Mouse (Mus musculus) midbrain, embryonic 13.5 days (tissue): ENCODE measurements at regions not wholly inside any gene's neighbourhood (a gene's known extent, or its start where the extent isn't known, plus 50 kb on each side); places are given as distances from the start of the nearest gene placed in this dataset.
"Not testable (repeated sequence)": the region's sequence is repeated elsewhere in the genome, so short reads cannot be mapped to it uniquely, and the experiment has no call there.

Experiments
- ATAC-seq: fragments of 200-750 bp; cut with Nextera tagmentation; 2 replicates; pipeline ENCODE4 v1.8.0; 2017; ENCODE audit warnings: mild to moderate bottlenecking, moderate TSS enrichment, moderate library complexity
- H3K27ac ChIP-seq: fragments of 300-500 bp; sonication (generic); 2 replicates; pipeline ENCODE4 v1.5.1; 2015; ENCODE audit warnings: inconsistent platforms, mild to moderate bottlenecking, moderate library complexity
- H3K27me3 ChIP-seq: fragments of 300-500 bp; sonication (generic); 2 replicates; pipeline ENCODE4 v1.6.1; 2015; ENCODE audit warnings: mild to moderate bottlenecking, inconsistent platforms
- H3K36me3 ChIP-seq: fragments of 300-500 bp; sonication (generic); 2 replicates; pipeline ENCODE4 v1.6.1; 2015; ENCODE audit warnings: mild to moderate bottlenecking, inconsistent platforms
- H3K4me1 ChIP-seq: fragments of 300-500 bp; sonication (generic); replicated peaks from 2 replicates; pipeline ENCODE4 v1.6.1; 2015; ENCODE audit warnings: inconsistent platforms
- H3K4me2 ChIP-seq: fragments of 300-500 bp; sonication (generic); replicated peaks from 2 replicates; pipeline ENCODE4 v1.6.1; 2015; ENCODE audit warnings: moderate library complexity, mild to moderate bottlenecking, inconsistent platforms
- H3K4me3 ChIP-seq: fragments of 300-500 bp; sonication (generic); replicated peaks from 2 replicates; pipeline ENCODE4 v1.5.1; 2015; ENCODE audit warnings: mild to moderate bottlenecking, inconsistent platforms
- H3K9ac ChIP-seq: fragments of 300-500 bp; sonication (generic); replicated peaks from 2 replicates; pipeline ENCODE4 v1.6.1; 2015; ENCODE audit warnings: mild to moderate bottlenecking, inconsistent platforms
- H3K9me3 ChIP-seq: fragments of 300-500 bp; sonication (generic); 2 replicates; pipeline ENCODE4 v1.6.1; 2016; ENCODE audit warnings: mild to moderate bottlenecking, inconsistent platforms
- WGBS: fragments of 180-500 bp; shearing (Covaris S2); methylation state at CpG from one replicate; pipeline ENCODE4 v1.1.7; 2015; 5-methylcytosine and 5-hydroxymethylcytosine counted together

DNA sequence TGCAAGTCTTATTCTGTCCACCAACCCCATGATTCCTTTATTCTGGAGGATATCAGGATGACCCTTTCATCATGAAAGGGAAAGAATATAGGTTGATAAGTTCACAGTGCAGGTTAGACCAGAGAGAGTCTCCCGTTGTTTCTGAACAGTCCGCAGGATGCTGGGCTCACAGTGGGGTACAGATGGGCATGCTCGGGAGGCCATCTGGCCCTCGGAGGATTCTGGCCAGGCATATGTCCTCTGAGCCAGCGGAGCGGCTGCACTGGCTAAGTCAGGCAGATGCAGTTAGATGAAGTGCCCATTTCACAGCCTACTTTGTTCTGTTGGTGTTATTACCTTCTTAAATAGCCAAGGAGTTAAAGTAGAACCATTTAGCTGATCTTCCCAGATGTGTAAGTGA is 135.3 kb upstream of the Tas2r119 start:
- WGBS = 90% methylated on average over 6 of the region's 6 CpGs
- no peak for ATAC-seq
- Histone ChIP-seq H3K4me1 (no peaks in the 10 kb centered on the region), H3K4me3 (no peak overlapping the region), H3K36me3 (no peaks in the 10 kb centered on the region), H3K9ac (no peak overlapping the region), H3K27me3 (no peaks in the 10 kb centered on the region), H3K27ac (no peak overlapping the region), H3K4me2 (no peak overlapping the region), H3K9me3 (no peaks in the 10 kb centered on the region; the same call in 1 of the 2 replicates)

GRCm38 (mm10) chr15:32042173-32042572 is 134.9 kb upstream of the Tas2r119 start:
- no peak overlapping the region for H3K9ac ChIP-seq
- WGBS = 72% methylated on average over 4 of the region's 4 CpGs
- no peak overlapping the region for H3K4me2 ChIP-seq
- no peaks in the 10 kb centered on the region for H3K4me1 ChIP-seq
- H3K9me3 ChIP-seq = no peaks in the 10 kb centered on the region; the same call in 1 of the 2 replicates
- no peak for ATAC-seq
- no peak overlapping the region for H3K4me3 ChIP-seq
- no peak overlapping the region for H3K27ac ChIP-seq
- no peaks in the 10 kb centered on the region for H3K27me3 ChIP-seq
- H3K36me3 ChIP-seq = no peaks in the 10 kb centered on the region

GRCm38 (mm10) chr15:32042589-32042988 is 134.5 kb upstream of the Tas2r119 start:
- Histone ChIP-seq H3K27me3 (no peaks in the 10 kb centered on the region), H3K36me3 (no peaks in the 10 kb centered on the region), H3K27ac (no peak overlapping the region), H3K9me3 (no peaks in the 10 kb centered on the region; the same call in 1 of the 2 replicates), H3K4me3 (no peak overlapping the region), H3K4me1 (no peaks in the 10 kb centered on the region), H3K9ac (no peak overlapping the region), H3K4me2 (no peak overlapping the region)
- no peak for ATAC-seq
- 83% methylated on average over 1 of the region's 1 CpGs for WGBS

GRCm38 (mm10) chr15:32043207-32043606 is 133.9 kb upstream of the Tas2r119 start:
- no peak for ATAC-seq
- no peak overlapping the region for H3K9ac ChIP-seq

DNA sequence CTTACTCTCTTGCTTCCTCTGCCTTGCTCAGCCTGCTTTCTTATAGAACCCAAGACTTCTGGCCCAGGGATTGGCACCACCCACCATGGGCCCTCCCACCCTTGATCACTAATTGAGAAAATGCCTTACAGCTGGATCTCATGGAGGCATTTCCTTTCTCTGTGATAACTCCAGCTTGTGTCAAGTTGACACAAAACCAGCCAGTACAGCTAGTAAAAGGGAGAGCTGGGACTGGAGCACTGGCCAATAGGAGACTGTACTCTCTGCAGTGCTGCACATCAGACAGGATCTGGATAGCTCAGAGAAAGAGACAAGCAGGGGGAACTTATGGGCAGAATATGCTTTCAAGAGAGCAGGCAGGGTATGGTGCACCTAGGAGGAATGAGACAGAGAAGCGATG is 133.4 kb upstream of the Tas2r119 start:
- not testable (repeated sequence) for H3K9me3 ChIP-seq, H3K4me1 ChIP-seq, H3K4me2 ChIP-seq, H3K36me3 ChIP-seq, H3K4me3 ChIP-seq, H3K9ac ChIP-seq, ATAC-seq, H3K27me3 ChIP-seq, H3K27ac ChIP-seq
- 100% methylated on average over 1 of the region's 1 CpGs for WGBS

More at GRCm38 (mm10) chr15:32043207-32043606, 133.9 kb upstream of the Tas2r119 start:
- Histone ChIP-seq H3K4me3 (no peak overlapping the region), H3K27ac (no peak overlapping the region), H3K27me3 (no peaks in the 10 kb centered on the region), H3K4me1 (no peaks in the 10 kb centered on the region), H3K9me3 (no peaks in the 10 kb centered on the region; the same call in 1 of the 2 replicates), H3K4me2 (no peak overlapping the region), H3K36me3 (no peaks in the 10 kb centered on the region)

GRCm38 (mm10) chr15:32048836-32049235 is 128.3 kb upstream of the Tas2r119 start:
- no peaks in the 10 kb centered on the region for H3K36me3 ChIP-seq
- peaks cover 6% of the 10 kb centered on the region; the same call in 1 of the 2 replicates for H3K4me1 ChIP-seq
- no peak for ATAC-seq
- H3K9me3 ChIP-seq = no peaks in the 10 kb centered on the region
- H3K27ac ChIP-seq = no peak overlapping the region
- 27% methylated on average over 5 of the region's 5 CpGs for WGBS
- H3K4me2 ChIP-seq = no peak overlapping the region
- no peak overlapping the region for H3K9ac ChIP-seq
- H3K4me3 ChIP-seq = no peak overlapping the region
- no peaks in the 10 kb centered on the region for H3K27me3 ChIP-seq

DNA sequence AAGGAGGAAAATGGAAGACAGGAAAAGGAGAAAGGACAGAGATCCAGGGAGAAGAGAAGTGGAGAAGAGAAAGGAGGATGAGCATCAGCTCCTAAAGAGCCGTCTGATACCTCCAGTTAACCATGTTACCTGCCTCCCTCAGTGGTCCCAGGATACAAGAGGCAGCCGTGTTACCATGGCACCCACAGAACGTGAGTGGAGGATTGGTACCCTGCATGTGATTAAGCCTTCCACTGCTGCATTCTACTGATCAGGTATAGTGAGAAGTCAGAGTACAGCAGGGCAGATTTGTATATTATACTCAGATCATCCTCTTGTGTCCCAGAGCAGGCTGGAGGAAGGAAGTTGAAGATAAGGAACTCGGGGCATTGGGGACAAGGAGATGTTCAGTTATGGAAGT is 115.5 kb upstream of the Tas2r119 start:
- Histone ChIP-seq H3K4me3 (no peak overlapping the region), H3K4me1 (no peaks in the 10 kb centered on the region), H3K9me3 (no peaks in the 10 kb centered on the region), H3K27ac (no peak overlapping the region), H3K4me2 (no peak overlapping the region), H3K27me3 (no peaks in the 10 kb centered on the region), H3K9ac (no peak overlapping the region), H3K36me3 (no peaks in the 10 kb centered on the region)
- ATAC-seq = no peak
- 72% methylated on average over 4 of the region's 4 CpGs for WGBS

DNA sequence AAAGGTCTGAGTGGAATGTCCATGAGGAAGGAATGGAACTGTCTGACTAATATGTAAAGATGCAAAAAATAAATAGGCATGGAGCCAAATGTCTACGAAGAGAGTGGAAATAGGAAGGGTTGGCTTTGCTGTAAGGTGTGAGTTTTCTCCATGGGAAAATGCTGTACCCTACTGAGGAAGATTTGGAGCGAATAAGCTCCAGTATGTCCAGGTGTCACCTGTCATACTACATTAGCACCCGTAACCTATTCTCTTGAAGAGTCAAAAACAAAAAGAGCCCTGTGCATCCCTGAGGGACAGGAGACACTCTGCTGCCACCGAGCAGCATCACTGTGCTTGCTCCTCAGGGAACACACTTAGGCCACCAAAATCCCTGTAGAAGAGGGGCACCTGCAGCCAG is 95.0 kb upstream of the Tas2r119 start:
- Histone ChIP-seq H3K36me3 (no peaks in the 10 kb centered on the region), H3K27me3 (no peaks in the 10 kb centered on the region), H3K4me3 (no peak overlapping the region), H3K9me3 (no peaks in the 10 kb centered on the region), H3K4me1 (no peaks in the 10 kb centered on the region), H3K4me2 (no peak overlapping the region), H3K9ac (no peak overlapping the region), H3K27ac (no peak overlapping the region)
- no peak for ATAC-seq
- 90% methylated on average over 4 of the region's 4 CpGs for WGBS

DNA sequence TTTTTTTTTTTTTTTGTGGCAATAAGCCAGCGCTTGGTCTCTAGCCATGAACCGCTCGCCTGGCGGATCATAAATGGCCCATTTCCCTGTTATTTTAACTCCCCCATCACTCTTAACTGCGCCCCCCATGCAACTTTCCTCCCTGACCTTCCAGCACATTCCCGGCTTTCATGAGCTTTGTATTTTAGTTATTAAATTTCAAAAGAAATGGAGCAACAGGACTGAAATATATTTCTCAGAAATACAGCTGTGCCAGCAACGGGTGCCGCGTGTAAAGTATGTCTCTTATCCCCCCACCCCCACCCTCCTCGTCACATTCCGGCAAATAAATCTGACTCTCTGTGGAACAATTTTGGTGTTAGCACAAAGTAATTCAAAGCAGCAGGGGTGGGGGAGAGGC is 83.2 kb upstream of the Tas2r119 start:
- Histone ChIP-seq H3K4me2 (no peak overlapping the region), H3K36me3 (no peaks in the 10 kb centered on the region), H3K27ac (no peak overlapping the region), H3K27me3 (no peaks in the 10 kb centered on the region), H3K9ac (no peak overlapping the region), H3K9me3 (no peaks in the 10 kb centered on the region), H3K4me3 (no peak overlapping the region), H3K4me1 (no peaks in the 10 kb centered on the region)
- WGBS = 78% methylated on average over 11 of the region's 11 CpGs
- ATAC-seq = no peak

GRCm38 (mm10) chr15:32095554-32095953 is 81.5 kb upstream of the Tas2r119 start:
- no peaks in the 10 kb centered on the region for H3K9me3 ChIP-seq
- no peak overlapping the region for H3K4me3 ChIP-seq
- H3K4me1 ChIP-seq = no peaks in the 10 kb centered on the region
- no peak for ATAC-seq
- no peaks in the 10 kb centered on the region for H3K27me3 ChIP-seq
- H3K36me3 ChIP-seq = no peaks in the 10 kb centered on the region
- H3K4me2 ChIP-seq = no peak overlapping the region
- H3K9ac ChIP-seq = no peak overlapping the region
- WGBS = 90% methylated on average over 1 of the region's 1 CpGs
- H3K27ac ChIP-seq = no peak overlapping the region

- ATAC-seq = no peak
- Histone ChIP-seq H3K4me2 (no peak overlapping the region), H3K27me3 (no peaks in the 10 kb centered on the region), H3K4me3 (no peak overlapping the region), H3K36me3 (no peaks in the 10 kb centered on the region), H3K27ac (no peak overlapping the region), H3K9me3 (no peaks in the 10 kb centered on the region), H3K4me1 (no peaks in the 10 kb centered on the region), H3K9ac (no peak overlapping the region)
- 95% methylated on average over 2 of the region's 2 CpGs for WGBS
These were observed 66.4 kb upstream of the Tas2r119 start for GRCm38 (mm10) chr15:32110659-32111058.
